Mouse (Mus musculus) MEL (cell line): ENCODE data around the gene Six2. TPM values are rescaled to one million over a fixed set of nuclear protein-coding genes. Genes with fewer than 3 reads are reported as not detected.

Experiments
- DNase-seq: peaks from one replicate; pipeline ENCODE4 v3.0.0; 2011; ENCODE audit warnings: low read depth, low spot score
- H3K27ac ChIP-seq: 2 replicates; pipeline ENCODE4 v1.5.1; 2012; ENCODE audit warnings: low read depth, mild to moderate bottlenecking, control low read depth, low read length, moderate library complexity; ENCODE audit not compliant: control insufficient read depth
- H3K27me3 ChIP-seq, 2 experiments: fragments of 150-350 bp in 1 of 2; sonication (generic) in 1 of 2; 2 replicates each; pipeline ENCODE4 v1.6.1; 2012; ENCODE audit warnings: low read length in 2 of 2, mild to moderate bottlenecking in 2 of 2, improper control_type of control experiment in 1 of 2, moderate library complexity in 1 of 2; ENCODE audit not compliant: insufficient read depth in 2 of 2, control insufficient read depth in 1 of 2
- H3K36me3 ChIP-seq, 2 experiments: 2 replicates each; pipeline ENCODE4 v1.6.1; 2012 to 2014; ENCODE audit warnings: low read length in 2 of 2, improper control_type of control experiment in 1 of 2, inconsistent platforms in 1 of 2, mild to moderate bottlenecking in 1 of 2; ENCODE audit not compliant: insufficient read depth in 2 of 2, control insufficient read depth in 1 of 2
- H3K4me1 ChIP-seq, 2 experiments: fragments of 150-350 bp in 1 of 2; sonication (generic) in 1 of 2; 2 replicates each; pipeline ENCODE4 v1.6.1; 2012; ENCODE audit warnings: low read length in 2 of 2, improper control_type of control experiment in 1 of 2, mild to moderate bottlenecking in 1 of 2; ENCODE audit not compliant: insufficient read depth in 2 of 2, control insufficient read depth in 1 of 2
- H3K4me3 ChIP-seq, 2 experiments: fragments of 150-350 bp in 1 of 2; sonication (generic) in 1 of 2; 2 replicates each; pipeline ENCODE4 v1.5.1; 2012; ENCODE audit warnings: low read depth in 2 of 2, low read length in 2 of 2, mild to moderate bottlenecking in 2 of 2, moderate library complexity in 2 of 2, control low read depth in 1 of 2, improper control_type of control experiment in 1 of 2; ENCODE audit not compliant: control insufficient read depth in 1 of 2, insufficient read depth in 1 of 2
- H3K79me2 ChIP-seq: 2 replicates; pipeline ENCODE4 v1.6.1; 2012; ENCODE audit warnings: mild to moderate bottlenecking, low read length, moderate library complexity; ENCODE audit not compliant: control insufficient read depth, poor library complexity, insufficient read depth
- H3K9ac ChIP-seq: 2 replicates; pipeline ENCODE4 v1.6.1; 2012; ENCODE audit warnings: low read depth, mild to moderate bottlenecking, control low read depth, low read length, moderate library complexity; ENCODE audit not compliant: control insufficient read depth, poor library complexity, severe bottlenecking
- H3K9me3 ChIP-seq: fragments of 150-350 bp; sonication (generic); replicated peaks from 2 replicates; pipeline ENCODE4 v1.6.1; 2012; ENCODE audit warnings: mild to moderate bottlenecking, low read length, improper control_type of control experiment, moderate library complexity; ENCODE audit not compliant: insufficient read depth
- BHLHE40 ChIP-seq: IDR thresholded peaks from 2 replicates; pipeline ENCODE4 v1.6.1; 2012; ENCODE audit warnings: low read depth, mild to moderate bottlenecking, inconsistent platforms, low read length, improper control_type of control experiment, borderline replicate concordance
- CTCF ChIP-seq, 3 experiments: IDR thresholded peaks in 2 of 3; conservative IDR thresholded peaks in 1 of 3; 2 replicates each; pipeline ENCODE4 v1.5.1; 2011 to 2012; ENCODE audit warnings: low read length in 3 of 3, low read depth in 2 of 3, mild to moderate bottlenecking in 2 of 3, improper control_type of control experiment in 1 of 3, inconsistent platforms in 1 of 3, mixed read lengths in 1 of 3, moderate library complexity in 1 of 3; ENCODE audit not compliant: control insufficient read depth in 1 of 3, insufficient read depth in 1 of 3, poor library complexity in 1 of 3, severe bottlenecking in 1 of 3
- E2F4 ChIP-seq: IDR thresholded peaks from 2 replicates; pipeline ENCODE4 v1.6.1; 2011; ENCODE audit warnings: low read depth, low read length, improper control_type of control experiment, borderline replicate concordance
- ELF1 ChIP-seq: IDR thresholded peaks from 2 replicates; pipeline ENCODE4 v1.6.1; 2014; ENCODE audit warnings: low read depth, mild to moderate bottlenecking, inconsistent platforms, low read length, improper control_type of control experiment, moderate library complexity
- KAT2A ChIP-seq: conservative IDR thresholded peaks from 2 replicates; pipeline ENCODE4 v1.6.1; 2012; ENCODE audit warnings: low read depth, low read length, improper control_type of control experiment, inconsistent platforms
- MAZ ChIP-seq: IDR thresholded peaks from 2 replicates; pipeline ENCODE4 v1.6.1; 2012; ENCODE audit warnings: low read depth, mild to moderate bottlenecking, inconsistent platforms, low read length, improper control_type of control experiment
- MEF2A ChIP-seq: IDR thresholded peaks from 2 replicates; pipeline ENCODE4 v1.6.1; 2014; ENCODE audit warnings: low read depth, mild to moderate bottlenecking, inconsistent platforms, low read length, improper control_type of control experiment; ENCODE audit not compliant: poor library complexity, insufficient replicate concordance, severe bottlenecking; ENCODE audit errors: extremely low read depth
- MXI1 ChIP-seq: IDR thresholded peaks from 2 replicates; pipeline ENCODE4 v1.6.1; 2011; ENCODE audit warnings: mild to moderate bottlenecking, low read depth, low read length, improper control_type of control experiment
- NELFE ChIP-seq: IDR thresholded peaks from 2 replicates; pipeline ENCODE4 v1.6.1; 2011; ENCODE audit warnings: low read depth, low read length, improper control_type of control experiment
- RAD21 ChIP-seq: IDR thresholded peaks from 2 replicates; pipeline ENCODE4 v1.6.1; 2011; ENCODE audit warnings: mild to moderate bottlenecking, low read depth, low read length, improper control_type of control experiment
- TAL1 ChIP-seq: IDR thresholded peaks from 2 replicates; pipeline ENCODE4 v1.6.1; 2012; ENCODE audit warnings: mild to moderate bottlenecking, inconsistent platforms, low read length, moderate library complexity, mixed read lengths
- TBP ChIP-seq: IDR thresholded peaks from 2 replicates; pipeline ENCODE4 v1.8.0; 2011; ENCODE audit warnings: low read depth, low read length, improper control_type of control experiment
- UBTF ChIP-seq: IDR thresholded peaks from 2 replicates; pipeline ENCODE4 v1.6.1; 2012; ENCODE audit warnings: low read depth, mild to moderate bottlenecking, inconsistent platforms, low read length, improper control_type of control experiment, moderate library complexity, borderline replicate concordance; ENCODE audit not compliant: insufficient read depth
- USF1 ChIP-seq: IDR thresholded peaks from 2 replicates; pipeline ENCODE4 v1.6.1; 2014; ENCODE audit warnings: low read depth, mild to moderate bottlenecking, inconsistent platforms, low read length, improper control_type of control experiment, moderate library complexity
- ZC3H11A ChIP-seq: IDR thresholded peaks from 2 replicates; pipeline ENCODE4 v1.6.1; 2012; ENCODE audit warnings: low read depth, mild to moderate bottlenecking, inconsistent platforms, low read length, improper control_type of control experiment
- ZKSCAN1 ChIP-seq: IDR thresholded peaks from 2 replicates; pipeline ENCODE4 v1.6.1; 2012; ENCODE audit warnings: low read depth, mild to moderate bottlenecking, inconsistent platforms, low read length, improper control_type of control experiment, moderate library complexity
- ZNF384 ChIP-seq: IDR thresholded peaks from 2 replicates; pipeline ENCODE4 v1.6.1; 2012; ENCODE audit warnings: low read depth, mild to moderate bottlenecking, inconsistent platforms, low read length, improper control_type of control experiment
- polyA plus RNA-seq, 2 experiments: library from polyadenylated mRNA; stranded (reverse) in 1 of 2; unstranded in 1 of 2; fragments of >175 nt in 1 of 2; fragments of >200 nt in 1 of 2; gene quantifications; 2 replicates each; pipeline versions ENCODE4 v1.2.1 to v1.2.4; 2012; ENCODE audit warnings: low replicate concordance in 2 of 2, low read depth in 1 of 2; ENCODE audit not compliant: insufficient read length in 2 of 2, insufficient read depth in 1 of 2, missing spikeins in 1 of 2
- total RNA-seq: library from RNA; depleted of rRNA; stranded (reverse); fragments of 300-350 nt; gene quantifications from 2 replicates; pipeline ENCODE4 v1.2.3, GENCODE M21; 2012

Six2 gene
- total and polyA plus RNA-seq, 3 experiments = 6.4 to 81.4 TPM; not detected in 1

DNA sequence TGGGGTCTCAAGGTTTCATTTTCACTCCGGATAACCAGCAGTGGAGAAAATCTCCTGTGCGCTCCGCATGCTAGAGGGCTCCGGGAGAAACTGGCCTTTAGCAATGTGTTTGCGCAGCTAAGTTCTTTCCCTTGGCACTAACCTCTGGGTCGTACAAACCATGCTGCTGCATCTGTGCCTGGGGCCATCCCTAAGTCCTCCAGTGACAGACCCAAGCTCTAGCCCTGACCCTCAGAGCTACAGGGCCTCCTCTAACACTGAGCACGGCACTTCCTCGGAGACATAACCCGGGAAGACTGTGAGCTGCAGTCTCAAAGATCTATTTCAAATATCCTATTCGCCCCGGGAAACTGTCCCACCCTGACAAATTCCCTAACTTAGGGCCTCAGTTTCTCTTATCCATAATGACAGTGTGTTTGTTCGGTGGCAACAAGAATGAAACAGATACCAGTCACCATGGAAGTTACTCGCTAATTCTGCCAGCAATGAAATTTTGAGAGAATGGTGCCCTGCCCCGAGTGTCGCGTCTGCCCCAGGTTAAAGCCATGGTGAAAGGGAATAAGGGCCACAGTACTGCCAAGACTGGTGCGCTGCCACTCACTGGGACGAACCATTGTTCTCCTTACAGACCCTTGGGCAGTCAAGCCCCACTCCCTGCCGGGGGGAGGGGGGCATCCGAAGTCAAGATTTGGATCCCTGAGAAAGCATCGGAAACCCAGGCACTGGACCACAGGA, 7.8 kb downstream of the Six2 start:
- H3K27ac ChIP-seq = no peak overlapping the region
- no peaks in the 10 kb centered on the region for H3K4me1 ChIP-seq
- no peak overlapping the region for H3K4me3 ChIP-seq
- no peaks in the 10 kb centered on the region for H3K9me3 ChIP-seq
- H3K9ac ChIP-seq = no peak overlapping the region
- no peaks in the 10 kb centered on the region for H3K36me3 ChIP-seq
- H3K27me3 ChIP-seq = no peaks in the 10 kb centered on the region
- TF ChIP-seq MEF2A (no peak), UBTF (no peak), NELFE (no peak), USF1 (no peak), TAL1 (no peak), ELF1 (no peak), CTCF (IDR thresholded peaks at IDR 0.05 in 2 of 3, conservative IDR thresholded peaks at IDR 0.05 in 1 of 3; ENCODE audit: control insufficient read depth in 1 of 3, insufficient read depth in 1 of 3, low read depth in 2 of 3, low read length in 3 of 3, poor library complexity in 1 of 3, severe bottlenecking in 1 of 3) (no peak), ZKSCAN1 (no peak), KAT2A (no peak)
- TF ChIP-seq, all 39 proteins: peak for 0
- peaks cover 4% of the 10 kb centered on the region; the same call in 1 of the 2 replicates for H3K79me2 ChIP-seq
- DNase-seq = no peak

DNA sequence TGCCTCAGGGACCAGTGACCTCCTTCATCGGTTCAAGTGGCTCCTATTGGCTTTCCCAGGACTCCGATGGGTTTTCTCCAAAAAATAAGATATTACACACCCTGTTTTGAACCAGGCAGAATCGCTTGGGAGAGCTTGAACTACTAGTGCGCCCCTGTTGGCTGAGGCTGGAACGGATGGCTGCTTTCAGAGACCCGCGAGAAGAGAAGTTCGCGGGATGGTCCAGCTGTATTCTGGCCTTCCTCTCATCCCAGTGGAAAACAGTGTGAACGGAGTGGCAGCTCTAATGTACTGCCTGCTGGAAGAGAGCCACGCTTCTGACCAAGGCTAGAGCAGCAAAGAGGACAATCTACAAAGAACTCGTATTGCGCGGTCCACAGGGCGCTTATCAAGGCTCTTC, 8.4 kb downstream of the Six2 start:
- Histone ChIP-seq H3K79me2 (no peaks in the 10 kb centered on the region), H3K9me3 (no peaks in the 10 kb centered on the region), H3K27ac (no peak overlapping the region), H3K4me1 (no peaks in the 10 kb centered on the region), H3K4me3 (no peak overlapping the region), H3K9ac (no peak overlapping the region), H3K36me3 (no peaks in the 10 kb centered on the region), H3K27me3 (no peaks in the 10 kb centered on the region)
- DNase-seq = no peak
- TF ChIP-seq MAZ = no peak
- no peak for TF ChIP-seq E2F4
- TF ChIP-seq RAD21 = no peak
- TF ChIP-seq ZKSCAN1 = no peak
- TF ChIP-seq ZNF384 = no peak
- TF ChIP-seq ZC3H11A = no peak
- TF ChIP-seq MXI1 = no peak
- TF ChIP-seq BHLHE40 = no peak
- TF ChIP-seq NELFE = no peak
- no peak for TF ChIP-seq TBP
